Mouse (Mus musculus): ENCODE measurements around the gene Xrcc1. TPM values are rescaled to one million over a fixed set of nuclear protein-coding genes. Genes with fewer than 3 reads are reported as not detected.
"Not testable (repeated sequence)": the region's sequence is repeated elsewhere in the genome, so short reads cannot be mapped to it uniquely, and the experiment has no call there.

Xrcc1 gene
- polyA plus RNA-seq, 1 experiment from 2014 or later = 26.6 TPM

GRCm38 (mm10) chr7:24516319-24516718, 29.8 kb upstream of the Xrcc1 start:
- ATAC-seq; H3K36me3 ChIP-seq (ENCODE audit: control insufficient read depth, insufficient read depth); H3K4me3 ChIP-seq (ENCODE audit: low read depth, low read length); H3K4me2 ChIP-seq (replicated peaks; ENCODE audit: low read depth); H3K27me3 ChIP-seq (replicated peaks; ENCODE audit: control insufficient read depth, insufficient read depth, low read length); H3K9ac ChIP-seq (ENCODE audit: low read depth, low read length); H3K9me3 ChIP-seq (ENCODE audit: control insufficient read depth); H3K27ac ChIP-seq (ENCODE audit: low read depth, low read length); H3K4me1 ChIP-seq (replicated peaks; ENCODE audit: control insufficient read depth, insufficient read depth, low read length): not testable (repeated sequence)
- TF ChIP-seq CTCF (IDR thresholded peaks at IDR 0.05; ENCODE audit: low read depth) = peak; percentile 42
- 80% methylated on average over 8 of the region's 8 CpGs for WGBS

- H3K27ac ChIP-seq (ENCODE audit: low read depth, low read length) = no peak overlapping the region
- no peak overlapping the region for H3K4me2 ChIP-seq (replicated peaks; ENCODE audit: low read depth)
- ATAC-seq = no peak
- H3K27me3 ChIP-seq (replicated peaks; ENCODE audit: control insufficient read depth, insufficient read depth, low read length) = no peaks in the 10 kb centered on the region
- H3K4me3 ChIP-seq (ENCODE audit: low read depth, low read length) = no peak overlapping the region
- TF ChIP-seq CTCF (IDR thresholded peaks at IDR 0.05; ENCODE audit: low read depth) = no peak
- H3K9me3 ChIP-seq (ENCODE audit: control insufficient read depth) = no peaks in the 10 kb centered on the region
- 47% methylated on average over 5 of the region's 5 CpGs for WGBS
- H3K36me3 ChIP-seq (ENCODE audit: control insufficient read depth, insufficient read depth) = no peaks in the 10 kb centered on the region
- no peaks in the 10 kb centered on the region for H3K4me1 ChIP-seq (replicated peaks; ENCODE audit: control insufficient read depth, insufficient read depth, low read length)
- H3K9ac ChIP-seq (ENCODE audit: low read depth, low read length) = no peak overlapping the region
Observed at GRCm38 (mm10) chr7:24517077-24517476, 29.0 kb upstream of the Xrcc1 start.

GRCm38 (mm10) chr7:24517654-24518053, 28.4 kb upstream of the Xrcc1 start:
- Histone ChIP-seq H3K9ac (ENCODE audit: low read depth, low read length) (no peak overlapping the region), H3K27me3 (replicated peaks; ENCODE audit: control insufficient read depth, insufficient read depth, low read length) (no peaks in the 10 kb centered on the region), H3K36me3 (ENCODE audit: control insufficient read depth, insufficient read depth) (no peaks in the 10 kb centered on the region), H3K27ac (ENCODE audit: low read depth, low read length) (no peak overlapping the region), H3K4me2 (replicated peaks; ENCODE audit: low read depth) (no peak overlapping the region), H3K4me3 (ENCODE audit: low read depth, low read length) (no peak overlapping the region), H3K4me1 (replicated peaks; ENCODE audit: control insufficient read depth, insufficient read depth, low read length) (no peaks in the 10 kb centered on the region), H3K9me3 (ENCODE audit: control insufficient read depth) (no peaks in the 10 kb centered on the region)
- TF ChIP-seq CTCF (IDR thresholded peaks at IDR 0.05; ENCODE audit: low read depth) = no peak
- 70% methylated on average over 6 of the region's 6 CpGs for WGBS
- no peak for ATAC-seq

- WGBS = 54% methylated on average over 3 of the region's 3 CpGs
- Histone ChIP-seq H3K27me3 (replicated peaks; ENCODE audit: control insufficient read depth, insufficient read depth, low read length) (no peaks in the 10 kb centered on the region), H3K9me3 (ENCODE audit: control insufficient read depth) (no peaks in the 10 kb centered on the region), H3K36me3 (ENCODE audit: control insufficient read depth, insufficient read depth) (no peaks in the 10 kb centered on the region), H3K4me3 (ENCODE audit: low read depth, low read length) (no peak overlapping the region), H3K4me1 (replicated peaks; ENCODE audit: control insufficient read depth, insufficient read depth, low read length) (no peaks in the 10 kb centered on the region), H3K9ac (ENCODE audit: low read depth, low read length) (no peak overlapping the region), H3K27ac (ENCODE audit: low read depth, low read length) (no peak overlapping the region), H3K4me2 (replicated peaks; ENCODE audit: low read depth) (no peak overlapping the region)
- no peak for TF ChIP-seq CTCF (IDR thresholded peaks at IDR 0.05; ENCODE audit: low read depth)
- no peak for ATAC-seq
Observed at GRCm38 (mm10) chr7:24519130-24519529, 27.0 kb upstream of the Xrcc1 start.

- not testable (repeated sequence) for H3K27ac ChIP-seq (ENCODE audit: low read depth, low read length); H3K27me3 ChIP-seq (replicated peaks; ENCODE audit: control insufficient read depth, insufficient read depth, low read length); H3K36me3 ChIP-seq (ENCODE audit: control insufficient read depth, insufficient read depth); H3K9me3 ChIP-seq (ENCODE audit: control insufficient read depth); H3K4me1 ChIP-seq (replicated peaks; ENCODE audit: control insufficient read depth, insufficient read depth, low read length); ATAC-seq; H3K4me3 ChIP-seq (ENCODE audit: low read depth, low read length); H3K9ac ChIP-seq (ENCODE audit: low read depth, low read length); H3K4me2 ChIP-seq (replicated peaks; ENCODE audit: low read depth)
- WGBS = 88% methylated on average over 9 of the region's 10 CpGs
Observed at GRCm38 (mm10) chr7:24520054-24520453, 26.0 kb upstream of the Xrcc1 start.

GRCm38 (mm10) chr7:24522805-24523204, 23.3 kb upstream of the Xrcc1 start:
- Histone ChIP-seq H3K27ac (ENCODE audit: low read depth, low read length) (no peak overlapping the region), H3K4me1 (replicated peaks; ENCODE audit: control insufficient read depth, insufficient read depth, low read length) (no peaks in the 10 kb centered on the region), H3K4me2 (replicated peaks; ENCODE audit: low read depth) (no peak overlapping the region), H3K9ac (ENCODE audit: low read depth, low read length) (no peak overlapping the region), H3K9me3 (ENCODE audit: control insufficient read depth) (no peaks in the 10 kb centered on the region), H3K27me3 (replicated peaks; ENCODE audit: control insufficient read depth, insufficient read depth, low read length) (no peaks in the 10 kb centered on the region), H3K36me3 (ENCODE audit: control insufficient read depth, insufficient read depth) (no peaks in the 10 kb centered on the region), H3K4me3 (ENCODE audit: low read depth, low read length) (no peak overlapping the region)
- TF ChIP-seq CTCF (IDR thresholded peaks at IDR 0.05; ENCODE audit: low read depth) = no peak
- 59% methylated on average over 5 of the region's 5 CpGs for WGBS
- no peak for ATAC-seq

GRCm38 (mm10) chr7:24523723-24524122, 22.4 kb upstream of the Xrcc1 start:
- no peaks in the 10 kb centered on the region for H3K36me3 ChIP-seq (ENCODE audit: control insufficient read depth, insufficient read depth)
- H3K4me2 ChIP-seq (replicated peaks; ENCODE audit: low read depth) = no peak overlapping the region
- TF ChIP-seq CTCF (IDR thresholded peaks at IDR 0.05; ENCODE audit: low read depth) = no peak
- no peaks in the 10 kb centered on the region for H3K4me1 ChIP-seq (replicated peaks; ENCODE audit: control insufficient read depth, insufficient read depth, low read length)
- WGBS = 86% methylated on average over 6 of the region's 6 CpGs
- no peak for ATAC-seq
- no peak overlapping the region for H3K27ac ChIP-seq (ENCODE audit: low read depth, low read length)
- no peaks in the 10 kb centered on the region for H3K9me3 ChIP-seq (ENCODE audit: control insufficient read depth)
- no peak overlapping the region for H3K4me3 ChIP-seq (ENCODE audit: low read depth, low read length)
- H3K27me3 ChIP-seq (replicated peaks; ENCODE audit: control insufficient read depth, insufficient read depth, low read length) = no peaks in the 10 kb centered on the region
- H3K9ac ChIP-seq (ENCODE audit: low read depth, low read length) = no peak overlapping the region
